Mouse (Mus musculus) liver, embryonic 11.5 days (tissue): Measurements from ENCODE around the gene Dctn2. TPM values are rescaled to one million over a fixed set of nuclear protein-coding genes. Genes with fewer than 3 reads are reported as not detected.

Experiments used
- ATAC-seq: fragments of 200-750 bp; cut with Nextera tagmentation; replicated peaks from 2 replicates; pipeline ENCODE4 v1.8.0; 2017; ENCODE audit warnings: moderate number of reproducible peaks, mild to moderate bottlenecking, moderate TSS enrichment, moderate library complexity; ENCODE audit not compliant: low FRiP score
- DNase-seq: peaks from one replicate; pipeline ENCODE4 v3.0.0-alpha.2; 2017; ENCODE audit warnings: low spot score
- H3K27ac ChIP-seq: fragments of 300-500 bp; sonication (generic); 2 replicates; pipeline ENCODE4 v1.5.1; 2014; ENCODE audit warnings: mild to moderate bottlenecking, low read depth, low read length, control low read depth
- H3K27me3 ChIP-seq: fragments of 300-500 bp; sonication (generic); replicated peaks from 2 replicates; pipeline ENCODE4 v1.6.1; 2014; ENCODE audit warnings: low read length, mixed read lengths; ENCODE audit not compliant: control insufficient read depth, insufficient read depth
- H3K36me3 ChIP-seq: fragments of 300-500 bp; sonication (generic); 2 replicates; pipeline ENCODE4 v1.6.1; 2014; ENCODE audit warnings: mild to moderate bottlenecking, low read length, moderate library complexity, mixed read lengths; ENCODE audit not compliant: control insufficient read depth, insufficient read depth
- H3K4me1 ChIP-seq: fragments of 300-500 bp; sonication (generic); replicated peaks from 2 replicates; pipeline ENCODE4 v1.6.1; 2014; ENCODE audit warnings: low read length, mixed read lengths; ENCODE audit not compliant: control insufficient read depth, insufficient read depth
- H3K4me2 ChIP-seq: fragments of 300-500 bp; sonication (generic); 2 replicates; pipeline ENCODE4 v1.6.1; 2014; ENCODE audit warnings: mild to moderate bottlenecking, control low read depth, moderate library complexity
- H3K4me3 ChIP-seq: fragments of 300-500 bp; sonication (generic); 2 replicates; pipeline ENCODE4 v1.5.1; 2014; ENCODE audit warnings: low read depth, low read length, control low read depth
- H3K9ac ChIP-seq: fragments of 300-500 bp; sonication (generic); 2 replicates; pipeline ENCODE4 v1.6.1; 2014; ENCODE audit warnings: low read depth, low read length, control low read depth
- H3K9me3 ChIP-seq: fragments of 300-500 bp; sonication (generic); 2 replicates; pipeline ENCODE4 v1.6.1; 2016; ENCODE audit warnings: low read length, inconsistent platforms, mixed read lengths; ENCODE audit not compliant: control insufficient read depth
- whole genome bisulfite sequencing: fragments of 180-500 bp; shearing (Covaris S2); extraction: QIAGEN DNeasy Blood & Tissue Kit; methylation state at CpG from one replicate; pipeline ENCODE4 v1.1.7; 2014; 5-methylcytosine and 5-hydroxymethylcytosine counted together
- polyA plus RNA-seq: library from polyadenylated mRNA; unstranded; fragments of >200 nt; fragmentation: Nextera tagmentation; extraction: Ambion mirVana; gene quantifications from 2 replicates; pipeline ENCODE4 v1.2.1, GENCODE M21; 2014

The Dctn2 gene
- polyA plus RNA-seq: 135 TPM in 2 replicates

DNA sequence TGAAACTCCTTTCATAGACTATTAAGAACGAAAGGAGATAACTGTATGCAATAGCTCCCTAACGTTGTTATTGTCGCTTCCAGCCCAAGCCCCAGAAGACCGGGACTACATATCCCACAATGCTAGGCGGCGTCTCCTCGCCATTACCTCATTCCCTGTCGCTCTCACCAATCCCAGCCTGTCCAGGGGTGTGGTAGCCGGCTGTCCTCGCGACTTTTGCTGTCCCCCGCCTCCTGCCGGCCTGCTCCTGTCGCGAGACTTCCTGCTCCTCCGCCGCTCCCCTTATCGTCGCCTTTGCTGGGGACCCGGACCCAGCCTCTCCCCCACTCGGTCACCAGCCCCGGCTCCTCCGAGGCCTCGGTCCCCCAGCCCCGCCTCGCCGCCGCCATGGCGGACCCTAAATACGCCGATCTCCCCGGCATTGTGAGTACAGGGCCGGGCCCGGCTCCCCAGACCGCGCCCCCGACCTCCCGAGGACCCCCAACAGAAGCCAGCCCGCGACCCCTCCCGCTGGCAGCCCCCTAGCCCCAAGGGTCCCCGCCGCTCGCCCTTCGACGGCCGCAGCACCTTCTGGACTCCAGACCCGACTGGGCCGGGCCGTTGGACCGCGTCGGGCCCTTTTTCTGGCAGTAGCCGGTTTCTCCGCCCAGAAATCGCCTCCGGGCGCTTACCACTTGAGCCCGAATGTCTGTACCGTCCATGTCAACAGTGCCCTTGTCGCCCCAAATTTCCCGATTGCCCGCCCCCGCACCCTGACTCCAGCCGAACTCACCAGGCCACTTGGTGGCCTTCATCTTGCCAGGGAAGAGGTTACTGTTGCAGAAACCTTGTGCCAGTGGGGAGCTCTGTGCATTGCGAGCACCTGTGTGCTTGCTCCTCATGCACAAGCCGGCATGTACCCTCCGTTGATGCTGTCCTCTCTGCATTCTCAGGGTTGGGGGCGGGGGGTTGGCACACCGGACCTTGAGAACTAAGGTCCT, at the start of gene Dctn2:
Gene Dctn2, plus strand, starts transcription at position 257 of the 980 bp plus-strand sequence.
- H3K4me3 ChIP-seq: peak within 1 kb of the TSS; percentile 100
- 1% methylated on average over 70 of the region's 70 CpGs for WGBS
- peaks cover 25% of the 10 kb centered on the region for H3K27me3 ChIP-seq
- DNase-seq: peak; percentile 92
- H3K9me3 ChIP-seq: no peaks in the 10 kb centered on the region
- peaks cover 35% of the 10 kb centered on the region for H3K4me1 ChIP-seq
- ATAC-seq: peak; percentile 98
- H3K4me2 ChIP-seq: peak within 1 kb of the TSS; percentile 97
- H3K9ac ChIP-seq: peak within 1 kb of the TSS; percentile 100
- peaks cover 11% of the 10 kb centered on the region; the same call in 1 of the 2 replicates for H3K36me3 ChIP-seq
- H3K27ac ChIP-seq: peak within 1 kb of the TSS; percentile 92

GRCm38 (mm10) chr10:127216456-127216855, 49.7 kb upstream of the Dctn2 start:
- H3K9ac ChIP-seq: no peak overlapping the region
- peaks cover 7% of the 10 kb centered on the region for H3K4me1 ChIP-seq
- DNase-seq: no peak
- no peak for ATAC-seq
- no peaks in the 10 kb centered on the region for H3K36me3 ChIP-seq
- 90% methylated on average over 11 of the region's 11 CpGs for WGBS
- no peaks in the 10 kb centered on the region for H3K9me3 ChIP-seq
- no peaks in the 10 kb centered on the region for H3K27me3 ChIP-seq
- H3K27ac ChIP-seq: no peak overlapping the region
- H3K4me2 ChIP-seq: no peak overlapping the region
- H3K4me3 ChIP-seq: no peak overlapping the region

- Histone ChIP-seq H3K4me3 (no peak overlapping the region), H3K9me3 (no peaks in the 10 kb centered on the region), H3K27ac (no peak overlapping the region), H3K36me3 (no peaks in the 10 kb centered on the region), H3K4me1 (peaks cover 7% of the 10 kb centered on the region), H3K9ac (no peak overlapping the region), H3K4me2 (no peak overlapping the region), H3K27me3 (no peaks in the 10 kb centered on the region)
- no peak for DNase-seq
- ATAC-seq: no peak
Observed at GRCm38 (mm10) chr10:127217177-127217576, 49.0 kb upstream of the Dctn2 start.

DNA sequence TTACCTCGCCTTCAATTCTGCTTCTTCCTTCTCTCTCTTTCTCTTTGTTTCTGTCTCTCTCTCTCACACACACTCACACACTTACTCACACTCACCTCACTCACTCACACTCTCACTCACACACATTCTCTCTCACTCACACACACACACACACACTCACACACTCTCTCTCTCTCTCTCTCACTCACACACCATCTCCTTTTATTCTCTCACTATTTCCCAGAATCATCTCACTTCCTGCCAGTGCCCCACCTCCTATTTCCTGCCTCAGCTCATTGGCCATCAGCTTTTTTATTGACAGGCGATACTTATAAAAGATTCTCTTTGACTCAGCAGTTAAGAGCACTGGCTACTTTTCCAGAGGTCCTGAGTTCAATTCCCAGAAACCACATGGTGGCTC, 47.8 kb upstream of the Dctn2 start:
- no peak overlapping the region for H3K9ac ChIP-seq
- no peaks in the 10 kb centered on the region for H3K27me3 ChIP-seq
- H3K4me3 ChIP-seq: no peak overlapping the region
- H3K27ac ChIP-seq: no peak overlapping the region
- H3K4me2 ChIP-seq: no peak overlapping the region
- H3K36me3 ChIP-seq: no peaks in the 10 kb centered on the region
- DNase-seq (no peak), ATAC-seq (no peak)
- peaks cover 7% of the 10 kb centered on the region for H3K4me1 ChIP-seq
- H3K9me3 ChIP-seq: no peaks in the 10 kb centered on the region
- WGBS: 83% methylated on average over 2 of the region's 2 CpGs

- DNase-seq (no peak), ATAC-seq (no peak)
- Histone ChIP-seq H3K4me2 (no peak overlapping the region), H3K9me3 (no peaks in the 10 kb centered on the region), H3K27ac (no peak overlapping the region), H3K36me3 (no peaks in the 10 kb centered on the region), H3K4me1 (peaks cover 9% of the 10 kb centered on the region), H3K4me3 (no peak overlapping the region), H3K9ac (no peak overlapping the region), H3K27me3 (no peaks in the 10 kb centered on the region; the same call in 1 of the 2 replicates)
- 61% methylated on average over 6 of the region's 6 CpGs for WGBS
Observed at GRCm38 (mm10) chr10:127225213-127225612, 41.0 kb upstream of the Dctn2 start.

GRCm38 (mm10) chr10:127225732-127226131, 40.4 kb upstream of the Dctn2 start:
- Histone ChIP-seq H3K27me3 (no peaks in the 10 kb centered on the region; the same call in 1 of the 2 replicates), H3K27ac (no peak overlapping the region), H3K9me3 (no peaks in the 10 kb centered on the region), H3K4me1 (peaks cover 10% of the 10 kb centered on the region), H3K4me2 (no peak overlapping the region), H3K36me3 (no peaks in the 10 kb centered on the region), H3K4me3 (no peak overlapping the region), H3K9ac (no peak overlapping the region)
- 40% methylated on average over 10 of the region's 10 CpGs for WGBS
- DNase-seq (no peak), ATAC-seq (no peak)

DNA sequence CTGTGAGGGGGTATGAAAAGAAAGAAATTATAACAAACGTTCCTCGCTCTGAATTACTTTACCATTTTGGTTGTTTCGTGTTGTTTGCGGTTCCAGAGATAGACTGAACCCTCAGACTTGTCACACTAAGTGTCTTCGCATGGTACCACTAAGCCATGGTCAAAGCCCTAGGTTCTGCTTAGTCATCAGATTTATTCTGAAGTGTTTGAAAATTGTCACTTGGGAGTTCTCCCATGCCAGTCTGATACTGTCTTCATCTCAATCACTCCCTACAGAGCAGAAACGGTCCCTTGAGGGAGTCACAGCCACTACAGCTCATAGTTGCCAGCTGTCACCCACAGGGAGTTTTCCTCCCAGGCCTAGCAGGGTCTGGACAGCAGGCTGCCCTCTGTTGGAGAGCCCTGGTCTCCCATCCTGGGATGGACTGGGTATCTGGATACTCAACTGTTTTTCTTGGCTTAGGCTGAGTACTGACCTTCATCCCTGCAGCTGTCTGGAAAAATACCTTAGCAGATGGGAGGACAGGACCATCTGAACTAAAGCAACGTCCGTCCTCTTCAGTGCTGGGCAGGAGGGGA, 39.8 kb upstream of the Dctn2 start:
- Histone ChIP-seq H3K9ac (no peak overlapping the region), H3K27me3 (no peaks in the 10 kb centered on the region; the same call in 1 of the 2 replicates), H3K4me1 (peaks cover 12% of the 10 kb centered on the region), H3K27ac (no peak overlapping the region), H3K36me3 (no peaks in the 10 kb centered on the region), H3K4me2 (no peak overlapping the region), H3K9me3 (no peaks in the 10 kb centered on the region), H3K4me3 (no peak overlapping the region)
- no peak for ATAC-seq
- DNase-seq: no peak
- 68% methylated on average over 8 of the region's 8 CpGs for WGBS

DNA sequence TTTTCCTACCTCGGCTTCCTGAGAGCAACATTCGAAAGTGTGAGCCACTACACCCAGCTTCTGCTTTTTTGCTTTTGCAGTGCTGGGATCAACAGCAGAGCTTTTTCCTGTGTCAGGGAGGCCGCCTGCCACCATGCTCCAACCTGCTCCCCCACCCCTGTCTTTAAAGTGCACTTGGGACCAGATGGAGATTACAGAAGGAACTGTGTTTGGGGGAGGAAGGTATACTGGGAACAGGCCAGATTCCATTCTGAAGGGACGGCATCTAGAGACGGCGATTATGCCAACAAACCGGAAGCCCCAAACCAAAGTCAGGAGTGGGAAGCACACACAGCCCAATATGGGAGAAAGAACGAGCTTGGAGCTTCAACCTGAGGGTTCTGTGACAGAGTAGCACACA, 39.0 kb upstream of the Dctn2 start:
- no peaks in the 10 kb centered on the region for H3K36me3 ChIP-seq
- H3K9me3 ChIP-seq: no peaks in the 10 kb centered on the region
- no peak for DNase-seq
- 67% methylated on average over 8 of the region's 8 CpGs for whole genome bisulfite sequencing
- H3K27ac ChIP-seq: no peak overlapping the region
- ATAC-seq: no peak
- H3K9ac ChIP-seq: no peak overlapping the region
- peaks cover 12% of the 10 kb centered on the region for H3K4me1 ChIP-seq
- H3K4me2 ChIP-seq: no peak overlapping the region
- no peak overlapping the region for H3K4me3 ChIP-seq
- H3K27me3 ChIP-seq: no peaks in the 10 kb centered on the region; the same call in 1 of the 2 replicates
